Mouse (Mus musculus) stomach, postnatal 0 days (tissue): ENCODE measurements around the gene Rftn2. TPM values are rescaled to one million over a fixed set of nuclear protein-coding genes. Genes with fewer than 3 reads are reported as not detected.

Experiments
- ATAC-seq: fragments of 200-750 bp; cut with Nextera tagmentation; 2 replicates; pipeline ENCODE4 v1.8.0; 2017; ENCODE audit not compliant: low FRiP score, low TSS enrichment
- DNase-seq: peaks from one replicate; pipeline ENCODE4 v3.0.0-alpha.2; 2016; ENCODE audit warnings: low spot score
- H3K27ac ChIP-seq: fragments of 300-500 bp; sonication (generic); replicated peaks from 2 replicates; pipeline ENCODE4 v1.5.1; 2014; ENCODE audit warnings: mild to moderate bottlenecking, control low read depth
- H3K27me3 ChIP-seq: fragments of 300-500 bp; sonication (generic); 2 replicates; pipeline ENCODE4 v1.6.1; 2014; ENCODE audit warnings: low read length; ENCODE audit not compliant: control insufficient read depth, insufficient read depth
- H3K36me3 ChIP-seq: fragments of 300-500 bp; sonication (generic); 2 replicates; pipeline ENCODE4 v1.6.1; 2014; ENCODE audit warnings: low read length, mixed read lengths; ENCODE audit not compliant: control insufficient read depth, insufficient read depth
- H3K4me1 ChIP-seq: fragments of 300-500 bp; sonication (generic); replicated peaks from 2 replicates; pipeline ENCODE4 v1.6.1; 2014; ENCODE audit warnings: antibody characterized with exemption; ENCODE audit not compliant: control insufficient read depth, insufficient read depth
- H3K4me2 ChIP-seq: fragments of 300-500 bp; sonication (generic); replicated peaks from 2 replicates; pipeline ENCODE4 v1.6.1; 2014; ENCODE audit warnings: low read depth, mild to moderate bottlenecking, control low read depth, moderate library complexity
- H3K4me3 ChIP-seq: fragments of 300-500 bp; sonication (generic); 2 replicates; pipeline ENCODE4 v1.5.1; 2014; ENCODE audit warnings: low read depth, low read length, control low read depth
- H3K9ac ChIP-seq: fragments of 300-500 bp; sonication (generic); 2 replicates; pipeline ENCODE4 v1.6.1; 2014; ENCODE audit warnings: mild to moderate bottlenecking, low read length, control low read depth, mixed read lengths
- H3K9me3 ChIP-seq: fragments of 300-500 bp; sonication (generic); 2 replicates; pipeline ENCODE4 v1.6.1; 2016; ENCODE audit warnings: low read length; ENCODE audit not compliant: control insufficient read depth
- CTCF ChIP-seq: IDR thresholded peaks from 2 replicates; pipeline ENCODE4 v1.5.1; 2016; ENCODE audit warnings: antibody characterized with exemption, low read depth, mild to moderate bottlenecking, moderate library complexity
- EP300 ChIP-seq: optimal IDR thresholded peaks from 2 replicates; pipeline ENCODE3; 2016; ENCODE audit warnings: antibody characterized with exemption
- WGBS: fragments of 180-500 bp; shearing (Covaris S2); extraction: QIAGEN DNeasy Blood & Tissue Kit; methylation state at CpG from one replicate; pipeline ENCODE4 v1.1.7; 2014; 5-methylcytosine and 5-hydroxymethylcytosine counted together
- polyA plus RNA-seq: library from polyadenylated mRNA; unstranded; fragments of >200 nt; fragmentation: Nextera tagmentation; extraction: Ambion mirVana; gene quantifications from 2 replicates; pipeline ENCODE4 v1.2.1, GENCODE M21; 2015

Gene Rftn2
- polyA plus RNA-seq, 1 experiment from 2014 or later, result 3.0 TPM

DNA sequence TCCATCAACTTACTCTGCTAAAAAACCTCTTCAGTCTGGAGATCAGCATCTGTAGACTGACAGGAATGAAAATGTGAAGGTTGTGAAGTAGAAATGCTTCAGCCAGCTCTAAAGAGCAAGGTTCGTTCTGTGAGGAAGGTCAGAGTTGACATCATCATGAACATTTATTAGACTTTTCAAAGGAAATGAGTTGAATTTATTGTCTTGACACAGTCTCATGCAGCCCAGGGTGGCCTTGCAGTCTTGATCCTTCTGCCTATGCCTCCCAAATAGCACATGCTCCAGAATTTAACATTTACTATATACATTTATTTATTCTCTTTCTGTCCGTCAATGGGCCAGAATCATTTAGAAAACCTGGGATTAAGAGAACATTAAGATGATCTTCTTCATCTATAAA, 103.0 kb downstream of the Rftn2 start:
- no peaks in the 10 kb centered on the region for H3K9me3 ChIP-seq
- DNase-seq (no peak), ATAC-seq (no peak)
- H3K9ac ChIP-seq, result no peak overlapping the region
- H3K27me3 ChIP-seq, result no peaks in the 10 kb centered on the region
- H3K27ac ChIP-seq, result no peak overlapping the region
- H3K4me1 ChIP-seq, result no peaks in the 10 kb centered on the region
- H3K4me3 ChIP-seq, result no peak overlapping the region
- no peak overlapping the region for H3K4me2 ChIP-seq
- TF ChIP-seq CTCF, result no peak
- TF ChIP-seq EP300, result no peak
- no peaks in the 10 kb centered on the region for H3K36me3 ChIP-seq
- WGBS, result 76% methylated on average over 2 of the region's 2 CpGs

DNA sequence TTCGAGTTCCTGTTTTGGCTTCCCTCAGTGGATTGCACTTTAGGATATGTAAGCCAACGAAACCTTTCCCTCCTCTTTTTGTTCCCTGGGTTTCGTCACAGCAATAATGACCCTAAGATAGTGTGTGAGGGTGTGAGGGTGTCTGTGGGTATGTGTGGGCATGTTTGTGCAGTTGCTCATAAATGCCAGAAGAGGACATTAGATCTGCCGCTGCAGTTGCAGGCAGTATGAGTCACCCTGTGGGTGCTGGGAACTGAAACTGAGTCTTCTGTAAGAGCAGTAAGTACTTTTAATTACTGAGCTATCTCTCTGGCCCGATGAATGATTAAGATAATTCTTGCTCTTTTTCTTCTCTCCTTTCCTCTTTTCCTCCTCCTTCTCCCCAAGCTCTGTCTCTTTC, 103.5 kb downstream of the Rftn2 start:
- H3K27me3 ChIP-seq, result no peaks in the 10 kb centered on the region

More for the DNA sequence above, 103.5 kb downstream of the Rftn2 start:
- no peaks in the 10 kb centered on the region for H3K9me3 ChIP-seq
- no peak overlapping the region for H3K9ac ChIP-seq
- no peaks in the 10 kb centered on the region for H3K36me3 ChIP-seq
- TF ChIP-seq CTCF (no peak), EP300 (no peak)
- no peak overlapping the region for H3K27ac ChIP-seq
- H3K4me1 ChIP-seq, result no peaks in the 10 kb centered on the region
- no peak for DNase-seq
- ATAC-seq, result no peak
- no peak overlapping the region for H3K4me2 ChIP-seq
- H3K4me3 ChIP-seq, result no peak overlapping the region
- WGBS, result 90% methylated on average over 5 of the region's 5 CpGs

Other genes starting within 250 kb of the Rftn2 start
- 153 TPM in 2 replicates for gene Sf3b1, start 199.3 kb downstream of the Rftn2 start, polyA plus RNA-seq
- 31.4 and 36.2 TPM in 2 replicates for gene Coq10b, start 174.0 kb downstream of the Rftn2 start, polyA plus RNA-seq
- gene Hspe1, start 138.7 kb downstream of the Rftn2 start, polyA plus RNA-seq, result 295 and 324 TPM in 2 replicates
- gene Hspd1, start 138.5 kb downstream of the Rftn2 start, polyA plus RNA-seq, result 154 and 166 TPM in 2 replicates
- 128 and 139 TPM in 2 replicates for gene Mob4, start 95.6 kb downstream of the Rftn2 start, polyA plus RNA-seq
- gene Mars2, start 10.4 kb upstream of the Rftn2 start, polyA plus RNA-seq, result 1.7 and 2.0 TPM in 2 replicates
- 0.08 and 0.13 TPM in 2 replicates for gene Boll, start 136.7 kb upstream of the Rftn2 start, polyA plus RNA-seq
- gene Plcl1, start 179.1 kb upstream of the Rftn2 start, polyA plus RNA-seq, result 1.6 and 1.7 TPM in 2 replicates